Mouse (Mus musculus) retina, postnatal 7 days (tissue): ENCODE measurements around the gene Depdc1a.
"Not testable (repeated sequence)": the region's sequence is repeated elsewhere in the genome, so short reads cannot be mapped to it uniquely, and the experiment has no call there.

Experiments
- DNase-seq: peaks from one replicate; pipeline ENCODE4 v3.0.0-alpha.2; 2012; ENCODE audit warnings: low read depth, low spot score

Gene Depdc1a

GRCm38 (mm10) chr3:159495243-159495801 is at the start of gene Depdc1a:
TSS of gene Depdc1a (plus strand) at chr3:159495433.
- DNase-seq = peak; percentile 76

- no peak for DNase-seq
Measured at GRCm38 (mm10) chr3:159470059-159470458, 25.2 kb upstream of the Depdc1a start.

GRCm38 (mm10) chr3:159475465-159475864 is 19.8 kb upstream of the Depdc1a start:
- no peak for DNase-seq

GRCm38 (mm10) chr3:159477250-159477962 is 17.8 kb upstream of the Depdc1a start:
- DNase-seq = no peak

DNA sequence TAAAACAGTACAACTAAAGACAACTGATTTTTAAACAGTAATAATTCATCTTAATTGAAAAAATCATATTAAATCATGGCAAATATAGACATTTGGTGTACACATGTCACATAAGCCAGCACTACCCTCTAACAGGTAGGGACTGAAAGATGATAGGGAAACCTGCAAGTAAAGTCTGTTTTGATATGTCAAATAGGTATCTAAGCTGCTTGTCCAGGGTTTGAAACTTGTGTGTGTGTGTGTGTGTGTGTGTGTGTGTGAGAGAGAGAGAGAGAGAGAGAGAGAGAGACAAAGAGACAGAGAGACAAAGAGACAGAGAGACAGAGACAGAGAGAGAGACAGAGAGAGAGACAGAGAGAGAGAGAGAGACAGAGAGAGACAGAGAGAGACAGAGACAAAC is 524 bp upstream of the Depdc1a start:
- DNase-seq = not testable (repeated sequence)

DNA sequence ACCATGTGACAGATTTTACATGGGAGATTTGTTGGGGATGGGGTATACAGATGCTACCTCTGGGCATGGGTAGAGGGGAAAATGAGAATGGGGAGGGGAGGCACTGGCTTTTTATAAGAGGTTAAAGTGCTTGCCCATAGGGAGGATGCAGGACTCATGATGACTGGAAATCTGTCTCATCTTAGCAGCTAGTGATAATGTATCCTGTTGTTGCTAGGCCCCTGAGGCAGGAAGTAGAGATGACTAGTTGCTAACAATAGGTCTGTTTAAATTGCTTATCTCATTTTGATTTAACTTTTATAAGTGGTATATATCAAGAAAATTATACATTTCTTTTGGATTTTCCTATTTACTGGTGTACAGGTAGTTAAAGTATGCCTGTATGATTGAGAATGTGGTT is 13.7 kb downstream of the Depdc1a start:
- DNase-seq = no peak

- DNase-seq = no peak
Measured at GRCm38 (mm10) chr3:159528563-159528962, 33.3 kb downstream of the Depdc1a start.

- DNase-seq = peak; percentile 9
Measured at GRCm38 (mm10) chr3:159548303-159548702, 53.1 kb downstream of the Depdc1a start.

GRCm38 (mm10) chr3:159550224-159550623 is 55.0 kb downstream of the Depdc1a start:
- DNase-seq = no peak
